Mouse (Mus musculus) limb, embryonic 12.5 days (tissue): ENCODE measurements around the gene Dach1. TPM values are rescaled to one million over a fixed set of nuclear protein-coding genes. Genes with fewer than 3 reads are reported as not detected.

Source experiments
- ATAC-seq: fragments of 200-750 bp; cut with Nextera tagmentation; 2 replicates; pipeline ENCODE4 v1.8.0; 2017; ENCODE audit warnings: low read depth, moderate TSS enrichment; ENCODE audit not compliant: insufficient number of reproducible peaks, insufficient read depth, low FRiP score, low TSS enrichment
- H3K27ac ChIP-seq: fragments of 300-500 bp; sonication (generic); 2 replicates; pipeline ENCODE4 v1.5.1; 2016; ENCODE audit warnings: mild to moderate bottlenecking, moderate library complexity
- H3K27me3 ChIP-seq: fragments of 300-500 bp; sonication (generic); 2 replicates; pipeline ENCODE4 v1.6.1; 2016; ENCODE audit warnings: mild to moderate bottlenecking, moderate library complexity
- H3K36me3 ChIP-seq: fragments of 300-500 bp; sonication (generic); 2 replicates; pipeline ENCODE4 v1.6.1; 2016; ENCODE audit warnings: mild to moderate bottlenecking, moderate library complexity
- H3K4me1 ChIP-seq: fragments of 300-500 bp; sonication (generic); replicated peaks from 2 replicates; pipeline ENCODE4 v1.6.1; 2016
- H3K4me2 ChIP-seq: fragments of 300-500 bp; sonication (generic); 2 replicates; pipeline ENCODE4 v1.6.1; 2016; ENCODE audit warnings: mild to moderate bottlenecking, moderate library complexity
- H3K4me3 ChIP-seq: fragments of 300-500 bp; sonication (generic); replicated peaks from 2 replicates; pipeline ENCODE4 v1.5.1; 2016; ENCODE audit warnings: mild to moderate bottlenecking
- H3K9ac ChIP-seq: fragments of 300-500 bp; sonication (generic); replicated peaks from 2 replicates; pipeline ENCODE4 v1.6.1; 2016; ENCODE audit warnings: mild to moderate bottlenecking, moderate library complexity
- H3K9me3 ChIP-seq: fragments of 300-500 bp; sonication (generic); 2 replicates; pipeline ENCODE4 v1.6.1; 2016; ENCODE audit warnings: mild to moderate bottlenecking, moderate library complexity
- WGBS: fragments of 180-500 bp; shearing (Covaris S2); methylation state at CpG from one replicate; pipeline ENCODE4 v1.1.7; 2016; 5-methylcytosine and 5-hydroxymethylcytosine counted together
- polyA plus RNA-seq: library from polyadenylated mRNA; unstranded; fragments of >200 nt; fragmentation: Nextera tagmentation; extraction: Ambion mirVana; gene quantifications from 2 replicates; pipeline ENCODE4 v1.2.1, GENCODE M21; 2016

The Dach1 gene
- polyA plus RNA-seq, 1 experiment from 2014 or later, result 23.9 TPM

GRCm38 (mm10) chr14:98156753-98157152 is 12.8 kb downstream of the Dach1 start:
- Histone ChIP-seq H3K27me3 (no peaks in the 10 kb centered on the region), H3K9ac (no peak overlapping the region), H3K9me3 (no peaks in the 10 kb centered on the region), H3K4me2 (no peak overlapping the region), H3K36me3 (peaks cover 4% of the 10 kb centered on the region; the same call in 1 of the 2 replicates), H3K27ac (no peak overlapping the region), H3K4me1 (no peaks in the 10 kb centered on the region), H3K4me3 (no peak overlapping the region)
- no peak for ATAC-seq
- WGBS, result 74% methylated on average over 7 of the region's 7 CpGs

GRCm38 (mm10) chr14:98155725-98156392 is 13.7 kb downstream of the Dach1 start:
- Histone ChIP-seq H3K27me3 (no peaks in the 10 kb centered on the region), H3K9ac (no peak overlapping the region), H3K4me2 (no peak overlapping the region), H3K4me1 (no peaks in the 10 kb centered on the region), H3K27ac (no peak overlapping the region), H3K36me3 (peaks cover 4% of the 10 kb centered on the region; the same call in 1 of the 2 replicates), H3K9me3 (no peaks in the 10 kb centered on the region), H3K4me3 (no peak overlapping the region)
- 90% methylated on average over 7 of the region's 7 CpGs for WGBS
- ATAC-seq, result no peak

GRCm38 (mm10) chr14:98154832-98155422 is 14.6 kb downstream of the Dach1 start:
- no peak overlapping the region for H3K4me2 ChIP-seq
- H3K4me1 ChIP-seq, result no peaks in the 10 kb centered on the region
- no peaks in the 10 kb centered on the region for H3K27me3 ChIP-seq
- peaks cover 4% of the 10 kb centered on the region; the same call in 1 of the 2 replicates for H3K36me3 ChIP-seq
- 78% methylated on average over 7 of the region's 7 CpGs for WGBS
- no peak overlapping the region for H3K4me3 ChIP-seq
- no peak for ATAC-seq
- H3K9me3 ChIP-seq, result no peaks in the 10 kb centered on the region
- H3K27ac ChIP-seq, result no peak overlapping the region
- no peak overlapping the region for H3K9ac ChIP-seq

GRCm38 (mm10) chr14:98141758-98142157 is 27.8 kb downstream of the Dach1 start:
- Histone ChIP-seq H3K4me2 (no peak overlapping the region), H3K9ac (no peak overlapping the region), H3K4me3 (no peak overlapping the region), H3K36me3 (no peaks in the 10 kb centered on the region), H3K4me1 (peaks cover 12% of the 10 kb centered on the region), H3K27me3 (no peaks in the 10 kb centered on the region), H3K27ac (no peak overlapping the region), H3K9me3 (no peaks in the 10 kb centered on the region)
- 84% methylated on average over 2 of the region's 2 CpGs for WGBS
- ATAC-seq, result no peak

- Histone ChIP-seq H3K27me3 (no peaks in the 10 kb centered on the region), H3K36me3 (no peaks in the 10 kb centered on the region), H3K4me1 (peaks cover 20% of the 10 kb centered on the region), H3K27ac (no peak overlapping the region), H3K9ac (no peak overlapping the region), H3K4me3 (no peak overlapping the region), H3K4me2 (no peak overlapping the region), H3K9me3 (no peaks in the 10 kb centered on the region)
- WGBS, result 37% methylated on average over 3 of the region's 3 CpGs
- ATAC-seq, result no peak
Measured at GRCm38 (mm10) chr14:98138873-98139665, 30.5 kb downstream of the Dach1 start.

- 15% methylated on average over 4 of the region's 4 CpGs for WGBS
Measured at GRCm38 (mm10) chr14:98134546-98134945, 35.0 kb downstream of the Dach1 start.

GRCm38 (mm10) chr14:98123032-98123431 is 46.5 kb downstream of the Dach1 start:
- no peak overlapping the region for H3K4me3 ChIP-seq
- no peaks in the 10 kb centered on the region for H3K36me3 ChIP-seq
- H3K9me3 ChIP-seq, result no peaks in the 10 kb centered on the region
- H3K4me2 ChIP-seq, result no peak overlapping the region
- ATAC-seq, result no peak
- H3K27me3 ChIP-seq, result no peaks in the 10 kb centered on the region
- 42% methylated on average over 1 of the region's 1 CpGs for WGBS
- no peak overlapping the region for H3K9ac ChIP-seq
- no peak overlapping the region for H3K27ac ChIP-seq
- H3K4me1 ChIP-seq, result peaks cover 4% of the 10 kb centered on the region; the same call in 1 of the 2 replicates

More at GRCm38 (mm10) chr14:98134546-98134945, 35.0 kb downstream of the Dach1 start:
- ATAC-seq, result no peak
- no peak overlapping the region for H3K4me2 ChIP-seq
- no peak overlapping the region for H3K4me3 ChIP-seq
- H3K36me3 ChIP-seq, result no peaks in the 10 kb centered on the region
- no peaks in the 10 kb centered on the region for H3K9me3 ChIP-seq
- no peak overlapping the region for H3K27ac ChIP-seq
- no peaks in the 10 kb centered on the region for H3K27me3 ChIP-seq
- no peak overlapping the region for H3K9ac ChIP-seq
- peaks cover 20% of the 10 kb centered on the region for H3K4me1 ChIP-seq

- no peak for ATAC-seq
- no peak overlapping the region for H3K4me2 ChIP-seq
- no peak overlapping the region for H3K9ac ChIP-seq
- no peaks in the 10 kb centered on the region for H3K36me3 ChIP-seq
- H3K4me1 ChIP-seq, result no peaks in the 10 kb centered on the region
- WGBS, result 21% methylated on average over 1 of the region's 1 CpGs
- H3K4me3 ChIP-seq, result no peak overlapping the region
- no peaks in the 10 kb centered on the region for H3K9me3 ChIP-seq
- no peaks in the 10 kb centered on the region for H3K27me3 ChIP-seq
- no peak overlapping the region for H3K27ac ChIP-seq
Measured at GRCm38 (mm10) chr14:98116627-98117026, 52.9 kb downstream of the Dach1 start.

- WGBS, result 71% methylated on average over 1 of the region's 1 CpGs
- Histone ChIP-seq H3K36me3 (no peaks in the 10 kb centered on the region), H3K4me2 (no peak overlapping the region), H3K9ac (no peak overlapping the region), H3K27me3 (no peaks in the 10 kb centered on the region), H3K4me1 (0 out of 2 replicates have a peak, but pooled peaks cover 3% of the 10 kb centered on the region), H3K9me3 (no peaks in the 10 kb centered on the region), H3K27ac (no peak overlapping the region), H3K4me3 (no peak overlapping the region)
- no peak for ATAC-seq
Measured at GRCm38 (mm10) chr14:98113106-98113505, 56.5 kb downstream of the Dach1 start.

- no peaks in the 10 kb centered on the region for H3K36me3 ChIP-seq
- ATAC-seq, result no peak
- no peak overlapping the region for H3K4me2 ChIP-seq
- 94% methylated on average over 2 of the region's 2 CpGs for WGBS
- H3K4me1 ChIP-seq, result peaks cover 11% of the 10 kb centered on the region; the same call in 1 of the 2 replicates
- H3K9me3 ChIP-seq, result no peaks in the 10 kb centered on the region
- no peak overlapping the region for H3K9ac ChIP-seq
- no peak overlapping the region for H3K4me3 ChIP-seq
- H3K27ac ChIP-seq, result no peak overlapping the region
- H3K27me3 ChIP-seq, result no peaks in the 10 kb centered on the region
Measured at GRCm38 (mm10) chr14:98109929-98110328, 59.6 kb downstream of the Dach1 start.

- H3K27me3 ChIP-seq, result no peaks in the 10 kb centered on the region
- no peaks in the 10 kb centered on the region for H3K36me3 ChIP-seq
- 17% methylated on average over 3 of the region's 3 CpGs for WGBS
- H3K9ac ChIP-seq, result no peak overlapping the region
- H3K4me1 ChIP-seq, result peaks cover 11% of the 10 kb centered on the region; the same call in 1 of the 2 replicates
- ATAC-seq, result no peak
- H3K4me3 ChIP-seq, result no peak overlapping the region
- H3K9me3 ChIP-seq, result no peaks in the 10 kb centered on the region
- no peak overlapping the region for H3K27ac ChIP-seq
- no peak overlapping the region for H3K4me2 ChIP-seq
Measured at GRCm38 (mm10) chr14:98108764-98109163, 60.8 kb downstream of the Dach1 start.
